Mouse (Mus musculus): ENCODE measurements around the gene Apol10b. TPM values are rescaled to one million over a fixed set of nuclear protein-coding genes. Genes with fewer than 3 reads are reported as not detected.

Apol10b gene
- polyA plus RNA-seq, 1 experiment from 2014 or later, result not detected

GRCm38 (mm10) chr15:77598429-77598828 lies 2.5 kb upstream of the Apol10b start:
- no peak overlapping the region for H3K4me3 ChIP-seq (ENCODE audit: control insufficient read depth in 1 of 2, insufficient read depth in 1 of 2, low read depth in 1 of 2, low read length in 2 of 2)
- no peak for ATAC-seq (ENCODE audit: insufficient number of reproducible peaks, insufficient read depth, low FRiP score, low read depth)
- no peak overlapping the region for H3K4me2 ChIP-seq (ENCODE audit: low read length)
- H3K9ac ChIP-seq (ENCODE audit: low read length), result no peak overlapping the region
- no peak overlapping the region for H3K27ac ChIP-seq (replicated peaks in 1 of 2; ENCODE audit: control insufficient read depth in 1 of 2, insufficient read depth in 1 of 2, low read depth in 2 of 2, low read length in 2 of 2)
- H3K36me3 ChIP-seq (ENCODE audit: control insufficient read depth, insufficient read depth, low read length), result no peaks in the 10 kb centered on the region
- 55% methylated on average over 3 of the region's 3 CpGs for WGBS
- no peaks in the 10 kb centered on the region for H3K27me3 ChIP-seq (ENCODE audit: control insufficient read depth, insufficient read depth, low read length)
- H3K9me3 ChIP-seq (ENCODE audit: control insufficient read depth, low read length), result no peaks in the 10 kb centered on the region
- peaks cover under 1 to 2% of the 10 kb centered on the region in 2 experiments; a peak in 1 of 4 replicates for H3K4me1 ChIP-seq (ENCODE audit: control insufficient read depth in 2 of 2, insufficient read depth in 2 of 2, low read length in 2 of 2)

- H3K4me1 ChIP-seq (ENCODE audit: control insufficient read depth in 2 of 2, insufficient read depth in 2 of 2, low read length in 2 of 2), result peaks cover 3 to 4% of the 10 kb centered on the region in 2 experiments; a peak in 1 of 4 replicates
- no peaks in the 10 kb centered on the region for H3K36me3 ChIP-seq (ENCODE audit: control insufficient read depth, insufficient read depth, low read length)
- no peak overlapping the region for H3K4me2 ChIP-seq (ENCODE audit: low read length)
- WGBS, result 22% methylated on average over 1 of the region's 1 CpGs
- H3K27ac ChIP-seq (replicated peaks in 1 of 2; ENCODE audit: control insufficient read depth in 1 of 2, insufficient read depth in 1 of 2, low read depth in 2 of 2, low read length in 2 of 2), result no peak overlapping the region
- no peak overlapping the region for H3K4me3 ChIP-seq (ENCODE audit: control insufficient read depth in 1 of 2, insufficient read depth in 1 of 2, low read depth in 1 of 2, low read length in 2 of 2)
- H3K9ac ChIP-seq (ENCODE audit: low read length), result no peak overlapping the region
- no peak for ATAC-seq (ENCODE audit: insufficient number of reproducible peaks, insufficient read depth, low FRiP score, low read depth)
- H3K27me3 ChIP-seq (ENCODE audit: control insufficient read depth, insufficient read depth, low read length), result no peaks in the 10 kb centered on the region
- no peaks in the 10 kb centered on the region for H3K9me3 ChIP-seq (ENCODE audit: control insufficient read depth, low read length)
Measured at GRCm38 (mm10) chr15:77593557-77593956, 2.4 kb downstream of the Apol10b start.

GRCm38 (mm10) chr15:77590881-77591280 lies 5.0 kb downstream of the Apol10b start:
- H3K27ac ChIP-seq (replicated peaks in 1 of 2; ENCODE audit: control insufficient read depth in 1 of 2, insufficient read depth in 1 of 2, low read depth in 2 of 2, low read length in 2 of 2), result no peak overlapping the region
- no peaks in the 10 kb centered on the region for H3K27me3 ChIP-seq (ENCODE audit: control insufficient read depth, insufficient read depth, low read length)
- no peak overlapping the region for H3K9ac ChIP-seq (ENCODE audit: low read length)
- H3K4me1 ChIP-seq (ENCODE audit: control insufficient read depth in 2 of 2, insufficient read depth in 2 of 2, low read length in 2 of 2), result peaks cover 3 to 4% of the 10 kb centered on the region in 2 experiments; a peak in 1 of 4 replicates
- H3K36me3 ChIP-seq (ENCODE audit: control insufficient read depth, insufficient read depth, low read length), result no peaks in the 10 kb centered on the region
- no peak for ATAC-seq (ENCODE audit: insufficient number of reproducible peaks, insufficient read depth, low FRiP score, low read depth)
- 55% methylated on average over 2 of the region's 2 CpGs for WGBS
- no peaks in the 10 kb centered on the region for H3K9me3 ChIP-seq (ENCODE audit: control insufficient read depth, low read length)
- no peak overlapping the region for H3K4me2 ChIP-seq (ENCODE audit: low read length)
- H3K4me3 ChIP-seq (ENCODE audit: control insufficient read depth in 1 of 2, insufficient read depth in 1 of 2, low read depth in 1 of 2, low read length in 2 of 2), result no peak overlapping the region

DNA sequence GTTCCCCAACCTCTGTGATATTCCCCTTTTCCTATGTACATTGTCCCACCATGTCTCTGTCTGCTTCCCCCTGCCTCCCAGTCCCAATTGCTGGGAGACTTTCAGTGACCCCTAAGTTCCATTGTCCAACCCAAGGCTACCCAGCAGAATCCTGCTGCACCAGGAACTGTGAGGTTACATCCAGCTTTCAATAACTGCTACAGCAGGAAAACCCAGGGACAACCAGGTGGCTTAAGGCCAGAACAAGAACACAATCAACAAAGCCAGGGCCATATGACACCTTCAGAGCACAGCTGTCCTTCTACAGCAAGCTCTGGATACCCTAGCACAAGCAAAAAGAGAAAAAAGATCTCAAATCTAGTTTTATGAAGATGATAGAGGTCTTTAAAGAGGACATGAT lies 6.9 kb downstream of the Apol10b start:
- Histone ChIP-seq H3K9ac (ENCODE audit: low read length) (no peak overlapping the region), H3K4me2 (ENCODE audit: low read length) (no peak overlapping the region), H3K4me1 (ENCODE audit: control insufficient read depth in 2 of 2, insufficient read depth in 2 of 2, low read length in 2 of 2) (peaks cover 3 to 4% of the 10 kb centered on the region in 2 experiments; a peak in 1 of 4 replicates), H3K27ac (replicated peaks in 1 of 2; ENCODE audit: control insufficient read depth in 1 of 2, insufficient read depth in 1 of 2, low read depth in 2 of 2, low read length in 2 of 2) (no peak overlapping the region), H3K36me3 (ENCODE audit: control insufficient read depth, insufficient read depth, low read length) (no peaks in the 10 kb centered on the region), H3K27me3 (ENCODE audit: control insufficient read depth, insufficient read depth, low read length) (no peaks in the 10 kb centered on the region), H3K4me3 (ENCODE audit: control insufficient read depth in 1 of 2, insufficient read depth in 1 of 2, low read depth in 1 of 2, low read length in 2 of 2) (no peak overlapping the region), H3K9me3 (ENCODE audit: control insufficient read depth, low read length) (no peaks in the 10 kb centered on the region)
- ATAC-seq (ENCODE audit: insufficient number of reproducible peaks, insufficient read depth, low FRiP score, low read depth), result no peak

GRCm38 (mm10) chr15:77587026-77587425 lies 8.9 kb downstream of the Apol10b start:
- no peak overlapping the region for H3K4me3 ChIP-seq (ENCODE audit: control insufficient read depth in 1 of 2, insufficient read depth in 1 of 2, low read depth in 1 of 2, low read length in 2 of 2)
- H3K9me3 ChIP-seq (ENCODE audit: control insufficient read depth, low read length), result 0 out of 2 replicates have a peak, but pooled peaks cover 4% of the 10 kb centered on the region
- no peak overlapping the region for H3K4me2 ChIP-seq (ENCODE audit: low read length)
- no peak overlapping the region for H3K27ac ChIP-seq (replicated peaks in 1 of 2; ENCODE audit: control insufficient read depth in 1 of 2, insufficient read depth in 1 of 2, low read depth in 2 of 2, low read length in 2 of 2)
- H3K27me3 ChIP-seq (ENCODE audit: control insufficient read depth, insufficient read depth, low read length), result no peaks in the 10 kb centered on the region
- H3K36me3 ChIP-seq (ENCODE audit: control insufficient read depth, insufficient read depth, low read length), result no peaks in the 10 kb centered on the region
- no peak overlapping the region for H3K9ac ChIP-seq (ENCODE audit: low read length)
- H3K4me1 ChIP-seq (ENCODE audit: control insufficient read depth in 2 of 2, insufficient read depth in 2 of 2, low read length in 2 of 2), result no peaks in the 10 kb centered on the region
- ATAC-seq (ENCODE audit: insufficient number of reproducible peaks, insufficient read depth, low FRiP score, low read depth), result no peak

GRCm38 (mm10) chr15:77581681-77582080 lies 14.2 kb downstream of the Apol10b start:
- H3K4me2 ChIP-seq (ENCODE audit: low read length), result no peak overlapping the region
- no peaks in the 10 kb centered on the region for H3K27me3 ChIP-seq (ENCODE audit: control insufficient read depth, insufficient read depth, low read length)
- H3K9me3 ChIP-seq (ENCODE audit: control insufficient read depth, low read length), result 0 out of 2 replicates have a peak, but pooled peaks cover 4% of the 10 kb centered on the region
- H3K4me3 ChIP-seq (ENCODE audit: control insufficient read depth in 1 of 2, insufficient read depth in 1 of 2, low read depth in 1 of 2, low read length in 2 of 2), result no peak overlapping the region
- WGBS, result 42% methylated on average over 1 of the region's 1 CpGs
- peak overlapping the region; percentile 27 to 51; a peak in 1 of 4 replicates for H3K27ac ChIP-seq (replicated peaks in 1 of 2; ENCODE audit: control insufficient read depth in 1 of 2, insufficient read depth in 1 of 2, low read depth in 2 of 2, low read length in 2 of 2)
- no peaks in the 10 kb centered on the region for H3K36me3 ChIP-seq (ENCODE audit: control insufficient read depth, insufficient read depth, low read length)
- peak; percentile 81 for ATAC-seq (ENCODE audit: insufficient number of reproducible peaks, insufficient read depth, low FRiP score, low read depth)
- no peak overlapping the region for H3K9ac ChIP-seq (ENCODE audit: low read length)
- H3K4me1 ChIP-seq (ENCODE audit: control insufficient read depth in 2 of 2, insufficient read depth in 2 of 2, low read length in 2 of 2), result peaks cover 2 to 4% of the 10 kb centered on the region in 2 experiments; a peak in 1 of 4 replicates

DNA sequence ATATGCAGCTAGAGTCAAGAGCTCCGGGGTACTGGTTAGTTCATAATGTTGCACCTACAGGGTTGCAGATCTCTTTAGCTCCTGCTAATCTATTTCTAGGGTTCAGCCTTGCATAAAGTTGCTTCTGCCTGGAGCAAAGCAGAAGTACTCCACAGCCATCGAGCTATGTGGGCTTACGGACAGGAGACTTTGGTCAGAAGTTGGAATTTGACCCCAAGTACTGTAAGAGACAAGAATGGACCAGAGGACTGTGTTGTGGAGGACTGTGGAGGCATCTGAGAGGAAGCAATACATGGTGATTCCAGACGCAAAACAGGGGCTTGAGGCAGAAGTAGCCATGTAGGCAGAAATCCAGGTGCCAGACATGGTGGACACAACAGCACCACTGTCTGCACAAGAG lies 16.6 kb downstream of the Apol10b start:
- 78% methylated on average over 4 of the region's 4 CpGs for WGBS
- Histone ChIP-seq H3K4me2 (ENCODE audit: low read length) (no peak overlapping the region), H3K9ac (ENCODE audit: low read length) (no peak overlapping the region), H3K9me3 (ENCODE audit: control insufficient read depth, low read length) (0 out of 2 replicates have a peak, but pooled peaks cover 4% of the 10 kb centered on the region), H3K4me3 (ENCODE audit: control insufficient read depth in 1 of 2, insufficient read depth in 1 of 2, low read depth in 1 of 2, low read length in 2 of 2) (no peak overlapping the region), H3K27me3 (ENCODE audit: control insufficient read depth, insufficient read depth, low read length) (no peaks in the 10 kb centered on the region), H3K27ac (replicated peaks in 1 of 2; ENCODE audit: control insufficient read depth in 1 of 2, insufficient read depth in 1 of 2, low read depth in 2 of 2, low read length in 2 of 2) (no peak overlapping the region), H3K36me3 (ENCODE audit: control insufficient read depth, insufficient read depth, low read length) (no peaks in the 10 kb centered on the region), H3K4me1 (ENCODE audit: control insufficient read depth in 2 of 2, insufficient read depth in 2 of 2, low read length in 2 of 2) (peaks cover 2 to 4% of the 10 kb centered on the region in 2 experiments; a peak in 1 of 4 replicates)
- no peak for ATAC-seq (ENCODE audit: insufficient number of reproducible peaks, insufficient read depth, low FRiP score, low read depth)

DNA sequence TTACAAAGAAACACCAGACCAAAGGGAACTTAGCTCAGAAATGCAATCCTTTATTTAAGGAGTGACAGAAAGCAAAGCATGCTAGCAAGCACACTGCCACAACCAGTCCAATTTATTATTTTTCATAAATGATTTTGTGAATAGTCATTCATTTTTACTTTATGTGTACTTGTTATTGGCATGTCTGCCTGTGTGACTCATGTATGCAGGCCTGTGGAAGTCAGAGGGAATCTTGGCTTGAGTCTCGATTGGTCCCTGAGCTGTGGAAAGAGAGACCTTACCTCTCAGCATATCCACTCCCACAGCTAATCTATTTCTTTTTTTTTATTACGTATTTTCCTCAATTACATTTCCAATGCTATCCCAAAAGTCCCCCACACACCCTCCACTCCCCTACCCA lies 17.1 kb downstream of the Apol10b start:
- Histone ChIP-seq H3K27me3 (ENCODE audit: control insufficient read depth, insufficient read depth, low read length) (no peaks in the 10 kb centered on the region), H3K9me3 (ENCODE audit: control insufficient read depth, low read length) (0 out of 2 replicates have a peak, but pooled peaks cover 4% of the 10 kb centered on the region), H3K27ac (replicated peaks in 1 of 2; ENCODE audit: control insufficient read depth in 1 of 2, insufficient read depth in 1 of 2, low read depth in 2 of 2, low read length in 2 of 2) (no peak overlapping the region), H3K4me3 (ENCODE audit: control insufficient read depth in 1 of 2, insufficient read depth in 1 of 2, low read depth in 1 of 2, low read length in 2 of 2) (no peak overlapping the region), H3K4me2 (ENCODE audit: low read length) (no peak overlapping the region), H3K9ac (ENCODE audit: low read length) (no peak overlapping the region), H3K4me1 (ENCODE audit: control insufficient read depth in 2 of 2, insufficient read depth in 2 of 2, low read length in 2 of 2) (peaks cover 2 to 4% of the 10 kb centered on the region in 2 experiments; a peak in 1 of 4 replicates), H3K36me3 (ENCODE audit: control insufficient read depth, insufficient read depth, low read length) (no peaks in the 10 kb centered on the region)
- no peak for ATAC-seq (ENCODE audit: insufficient number of reproducible peaks, insufficient read depth, low FRiP score, low read depth)
- 78% methylated on average over 2 of the region's 2 CpGs for WGBS
